10 mouse cellular contexts compared by ENCODE assay signal in genomic region chr14:49860387-49860786, GRCm38 (mm10). TPM values are rescaled to one million over a fixed set of nuclear protein-coding genes. Genes with fewer than 3 reads are reported as not detected.
DNase-seq lines count a peak whose midpoint lies in the region; ATAC-seq and TF ChIP-seq lines count a peak whose summit lies in the region.
"Had no signal": no experiment of that assay in that cellular context is flagged by ENCODE, and none has a peak within 500 bp of the region (broad histone marks: within the 10 kb centered on the region; RNA-seq: fewer than 3 reads in every experiment).

No protein-coding gene starts in this region.

- no peaks in the 10 kb centered on the region for H3K36me3 ChIP-seq in kidney, postnatal 0 days (ENCODE audit: insufficient read depth, low read length)
- no peaks in the 10 kb centered on the region for H3K36me3 ChIP-seq in kidney, embryonic 16.5 days (ENCODE audit: insufficient read depth, low read length)
- no peaks in the 10 kb centered on the region for H3K36me3 ChIP-seq in CH12.LX (replicated peaks in 1 of 2; ENCODE audit: control insufficient read depth in 1 of 2, insufficient read depth in 1 of 2, low read length in 1 of 2)
- H3K36me3 ChIP-seq in embryonic facial prominence, embryonic 14.5 days (ENCODE audit: control insufficient read depth, insufficient read depth, low read length): no peaks in the 10 kb centered on the region
- H3K36me3 ChIP-seq: liver, embryonic 15.5 days had no signal

- H3K4me3 ChIP-seq in kidney, postnatal 0 days (replicated peaks; ENCODE audit: low read depth, low read length): no peak overlapping the region
- H3K4me3 ChIP-seq in kidney, embryonic 16.5 days (ENCODE audit: low read length): no peak overlapping the region
- no peak overlapping the region for H3K4me3 ChIP-seq in CH12.LX (replicated peaks in 1 of 3; ENCODE audit: low read depth in 2 of 3, low read length in 2 of 3, poor library complexity in 1 of 3)
- H3K4me3 ChIP-seq in embryonic facial prominence, embryonic 14.5 days (ENCODE audit: low read depth, low read length): no peak overlapping the region
- H3K4me3 ChIP-seq: liver, embryonic 15.5 days had no signal

- no peak overlapping the region for H3K9ac ChIP-seq in kidney, postnatal 0 days (ENCODE audit: low read depth, low read length)
- H3K9ac ChIP-seq in kidney, embryonic 16.5 days (replicated peaks; ENCODE audit: low read length): no peak overlapping the region
- no peak overlapping the region for H3K9ac ChIP-seq in CH12.LX (ENCODE audit: insufficient read depth, low read depth)
- H3K9ac ChIP-seq in embryonic facial prominence, embryonic 14.5 days (ENCODE audit: low read depth, low read length): no peak overlapping the region
- H3K9ac ChIP-seq: liver, embryonic 15.5 days had no signal

- peak; percentile 67 for TF ChIP-seq CTCF in kidney, postnatal 0 days (IDR thresholded peaks at IDR 0.05; ENCODE audit: low read depth)
- peak; percentile 55 to 63 for TF ChIP-seq CTCF in CH12.LX (conservative IDR thresholded peaks at IDR 0.05 in 1 of 2, IDR thresholded peaks at IDR 0.05 in 1 of 2; ENCODE audit: low read depth in 2 of 2, low read length in 2 of 2)

- peak; percentile 65 for TF ChIP-seq RAD21 in CH12.LX (IDR thresholded peaks at IDR 0.05; ENCODE audit: low read depth, low read length)

- H3K79me2 ChIP-seq in CH12.LX (replicated peaks; ENCODE audit: control insufficient read depth, extremely low read depth, insufficient read depth, poor library complexity, severe bottlenecking): no peaks in the 10 kb centered on the region

- dilution Hi-C loops in CH12.LX (cut with MboI; ENCODE audit: extremely low pct_ligation_motif_present, extremely low pct_unique_long_range_greater_than_20kb, low sequenced_read_pairs): no loop called here

- no peaks in the 10 kb centered on the region for H3K4me1 ChIP-seq in kidney, postnatal 0 days (replicated peaks; ENCODE audit: insufficient read depth, low read length)
- H3K4me1 ChIP-seq in kidney, embryonic 16.5 days (ENCODE audit: insufficient read depth, low read length): no peaks in the 10 kb centered on the region
- H3K4me1 ChIP-seq in CH12.LX (ENCODE audit: control insufficient read depth in 1 of 2, insufficient read depth in 2 of 2): no peaks in the 10 kb centered on the region
- no peaks in the 10 kb centered on the region for H3K4me1 ChIP-seq in embryonic facial prominence, embryonic 14.5 days (ENCODE audit: control insufficient read depth, insufficient read depth, low read length)
- H3K4me1 ChIP-seq: liver, embryonic 15.5 days had no signal

- DNase-seq in kidney, postnatal 0 days (ENCODE audit: low spot score): peak; percentile 58
- DNase-seq in CH12.LX (ENCODE audit: extremely low read depth) (peak; percentile 51), MEL-GATA-1-ER (ENCODE audit: extremely low read depth, low read depth) (peak; percentile 3)
- DNase-seq in embryonic facial prominence, embryonic 14.5 days (ENCODE audit: low spot score): peak; percentile 7
- DNase-seq in kidney, adult 8-10 months: no peak

- in situ Hi-C loops in CH12.LX (cut with MboI; ENCODE audit: low pct_ligation_motif_present, low pct_unique_long_range_greater_than_20kb, low sequenced_read_pairs): no loop called here

- no peaks in the 10 kb centered on the region for H3K27me3 ChIP-seq in kidney, postnatal 0 days (ENCODE audit: insufficient read depth, low read length)
- no peaks in the 10 kb centered on the region for H3K27me3 ChIP-seq in kidney, embryonic 16.5 days (ENCODE audit: insufficient read depth, low read length)
- H3K27me3 ChIP-seq in CH12.LX (replicated peaks): no peaks in the 10 kb centered on the region
- no peaks in the 10 kb centered on the region for H3K27me3 ChIP-seq in embryonic facial prominence, embryonic 14.5 days (replicated peaks; ENCODE audit: control insufficient read depth, insufficient read depth, low read length)
- H3K27me3 ChIP-seq: liver, embryonic 15.5 days had no signal

- no peak for ATAC-seq in kidney, postnatal 0 days (replicated peaks; ENCODE audit: low FRiP score, low read depth)
- no peak for ATAC-seq in kidney, embryonic 16.5 days (ENCODE audit: low FRiP score, low TSS enrichment)
- no peak for ATAC-seq in embryonic facial prominence, embryonic 14.5 days (ENCODE audit: low read depth)
- no peak for ATAC-seq in inflammation-experienced regulatory T-cells, adult 6 months

- no peak for TF ChIP-seq EP300 in CH12.LX (IDR thresholded peaks at IDR 0.05; ENCODE audit: low read length)

- H3K9me3 ChIP-seq in kidney, postnatal 0 days (replicated peaks; ENCODE audit: low read length): no peaks in the 10 kb centered on the region
- no peaks in the 10 kb centered on the region for H3K9me3 ChIP-seq in kidney, embryonic 16.5 days (ENCODE audit: low read length)
- no peaks in the 10 kb centered on the region for H3K9me3 ChIP-seq in CH12.LX (replicated peaks; ENCODE audit: low read length)
- no peaks in the 10 kb centered on the region for H3K9me3 ChIP-seq in embryonic facial prominence, embryonic 14.5 days (ENCODE audit: control insufficient read depth, low read length)
- H3K9me3 ChIP-seq: liver, embryonic 15.5 days had no signal

- TF ChIP-seq POLR2A in CH12.LX (IDR thresholded peaks at IDR 0.05; ENCODE audit: low read depth, low read length): no peak

- no peak overlapping the region for H3K4me2 ChIP-seq in kidney, postnatal 0 days (ENCODE audit: low read length)
- H3K4me2 ChIP-seq in kidney, embryonic 16.5 days (replicated peaks; ENCODE audit: low read depth, low read length): no peak overlapping the region
- no peak overlapping the region for H3K4me2 ChIP-seq in CH12.LX (ENCODE audit: insufficient read depth, low read depth, poor library complexity, severe bottlenecking)
- H3K4me2 ChIP-seq in embryonic facial prominence, embryonic 14.5 days (ENCODE audit: low read depth, low read length): no peak overlapping the region
- H3K4me2 ChIP-seq: liver, embryonic 15.5 days had no signal

- no peak overlapping the region for H3K27ac ChIP-seq in kidney, postnatal 0 days
- H3K27ac ChIP-seq in kidney, embryonic 16.5 days (ENCODE audit: low read length): no peak overlapping the region
- H3K27ac ChIP-seq in CH12.LX (ENCODE audit: insufficient read depth, low read depth): no peak overlapping the region
- no peak overlapping the region for H3K27ac ChIP-seq in embryonic facial prominence, embryonic 14.5 days (replicated peaks; ENCODE audit: low read depth, low read length)
- H3K27ac ChIP-seq: liver, embryonic 15.5 days had no signal

TF ChIP-seq in CH12.LX, 34 proteins besides CTCF, POLR2A, EP300 and RAD21:
- TF ChIP-seq KAT2A (IDR thresholded peaks at IDR 0.05; ENCODE audit: insufficient replicate concordance, low read length) (no peak), E2F4 (IDR thresholded peaks at IDR 0.05; ENCODE audit: insufficient replicate concordance, low read depth, low read length) (no peak), SMC3 (IDR thresholded peaks at IDR 0.05; ENCODE audit: low read depth, low read length) (peak; percentile 28), NRF1 (IDR thresholded peaks at IDR 0.05; ENCODE audit: low read depth, low read length) (no peak), NELFE (IDR thresholded peaks at IDR 0.05; ENCODE audit: low read depth, low read length) (no peak), ZNF384 (IDR thresholded peaks at IDR 0.05; ENCODE audit: low read depth, low read length) (no peak), MEF2A (IDR thresholded peaks at IDR 0.05; ENCODE audit: borderline replicate concordance, low read depth, low read length) (no peak), BHLHE40 (IDR thresholded peaks at IDR 0.05; ENCODE audit: low read depth, low read length) (no peak), UBTF (IDR thresholded peaks at IDR 0.05; ENCODE audit: low read depth, low read length) (no peak), HCFC1 (IDR thresholded peaks at IDR 0.05; ENCODE audit: low read depth, low read length) (no peak), USF1 (IDR thresholded peaks at IDR 0.05; ENCODE audit: low read depth, low read length) (no peak), ETS1 (conservative IDR thresholded peaks at IDR 0.05; ENCODE audit: low read depth, low read length) (no peak), MAFK (IDR thresholded peaks at IDR 0.05; ENCODE audit: insufficient replicate concordance, low read length) (peak; percentile 96), TBP (conservative IDR thresholded peaks at IDR 0.05; ENCODE audit: low read depth, low read length) (no peak), CHD2 (IDR thresholded peaks at IDR 0.05; ENCODE audit: low read length) (no peak), MAX (IDR thresholded peaks at IDR 0.05; ENCODE audit: low read length) (peak; percentile 34; the same call in 1 of the 2 replicates)
TF ChIP-seq in CH12.LX: peak in this region for 3.

RNA-seq across cellular contexts. Expression of gene Olfr722, which starts 41.4 kb away (rescaled TPM):
- polyA plus RNA-seq in kidney, postnatal 0 days (2015; fragmentation: Nextera tagmentation; extraction: Ambion mirVana): not detected in 2 replicates
- polyA plus RNA-seq in kidney, embryonic 16.5 days (2015; fragmentation: Nextera tagmentation; extraction: Ambion mirVana): not detected in 2 replicates
- not detected in 2 replicates for total RNA-seq in CH12.LX (2012; rRNA removed)
- not detected in 2 replicates for total RNA-seq in CH12.LX (2014; rRNA removed)
- polyA plus RNA-seq in CH12.LX (2012; ENCODE audit: insufficient read length, low read depth): not detected in 2 replicates
- polyA plus RNA-seq in embryonic facial prominence, embryonic 14.5 days (2014; fragmentation: Nextera tagmentation; extraction: Ambion mirVana): not detected in 2 replicates
- polyA plus RNA-seq in inflammation-experienced regulatory T-cells, adult 6 months (2017; shearing (Covaris generic)): not detected
- polyA plus RNA-seq: heart, embryonic 14.5 days; liver, embryonic 15.5 days; small intestine, adult 2 months had no signal

Comparison
In these comparisons a context has a peak if more than half of its experiments do, and no peak if none do; other contexts are left out.
1. DNase-seq: peak in kidney, postnatal 0 days (single experiment), CH12.LX (single experiment), MEL-GATA-1-ER (single experiment) and embryonic facial prominence, embryonic 14.5 days (single experiment); none in kidney, adult 8-10 months (0 of 2).